Mouse (Mus musculus): ENCODE data around the gene Tfeb. TPM values are rescaled to one million over a fixed set of nuclear protein-coding genes. Genes with fewer than 3 reads are reported as not detected.

Gene Tfeb
- total RNA-seq, 2 experiments from 2014 or later = 12.0 to 13.1 TPM

DNA sequence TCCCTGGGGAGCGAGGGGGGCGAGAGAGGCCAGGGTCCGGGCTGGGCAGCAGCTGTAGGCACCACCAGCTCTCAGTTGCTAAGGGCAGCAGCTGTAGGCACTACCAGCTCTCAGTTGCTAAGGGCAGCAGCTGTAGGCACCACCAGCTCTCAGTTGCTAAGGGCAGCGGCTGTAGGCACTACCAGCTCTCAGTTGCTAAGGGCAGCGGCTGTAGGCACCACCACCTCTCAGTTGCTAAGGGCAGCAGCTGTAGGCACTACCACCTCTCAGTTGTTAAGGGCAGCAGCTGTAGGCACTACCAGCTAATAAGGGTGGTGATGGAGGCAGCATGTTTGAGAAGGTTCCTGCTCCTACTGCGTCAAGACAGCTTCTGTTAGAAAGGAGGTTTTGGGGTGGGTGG, 52.2 kb downstream of the Tfeb start:
- DNase-seq (ENCODE audit: low spot score in 2 of 2) = no peak
- Histone ChIP-seq H3K27ac (no peak overlapping the region; the same call in 1 of the 2 replicates), H3K4me3 (no peak overlapping the region)
- TF ChIP-seq CTCF (conservative IDR thresholded peaks at IDR 0.05) = no peak

DNA sequence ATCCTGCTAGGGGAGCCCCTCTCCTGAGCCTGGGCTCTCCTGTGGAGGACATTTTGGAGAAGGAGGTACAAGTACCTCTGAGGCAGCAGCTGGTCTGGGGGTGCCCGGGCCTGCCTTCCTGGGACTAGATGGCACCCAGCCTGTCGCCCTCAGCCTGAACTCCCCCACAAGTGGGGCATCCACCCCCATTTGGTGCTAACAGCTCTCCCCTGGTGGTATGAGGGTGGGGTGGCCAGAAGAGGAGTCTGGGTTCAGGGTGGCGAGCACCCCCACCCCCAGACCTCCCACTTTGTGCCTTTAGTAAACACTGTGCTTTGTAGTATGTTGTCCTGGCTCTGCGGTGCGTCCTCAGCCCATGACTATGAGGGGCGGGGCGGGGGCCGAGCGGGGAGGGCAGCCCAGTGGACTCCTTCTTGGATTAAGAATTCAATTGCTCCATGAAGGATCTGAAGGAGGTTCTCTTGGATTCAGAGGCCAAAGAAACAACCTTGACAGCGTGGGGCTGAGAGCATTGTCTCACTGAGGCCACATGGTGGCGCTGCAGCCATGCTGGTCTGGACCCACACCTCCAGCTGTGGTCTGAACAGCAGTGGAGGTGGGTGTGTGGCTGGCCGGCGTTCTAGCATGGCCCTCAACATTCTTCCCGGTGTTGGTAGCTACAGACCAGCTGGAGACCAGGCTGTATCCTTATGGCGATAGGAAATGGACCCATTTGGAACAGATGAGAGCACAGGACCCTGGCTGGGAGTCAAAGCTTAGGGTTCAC, 55.5 kb downstream of the Tfeb start:
- H3K27ac ChIP-seq = no peak overlapping the region
- peak; percentile 23 to 68 for DNase-seq (ENCODE audit: low spot score in 2 of 2)
- peak; percentile 90 for TF ChIP-seq CTCF (conservative IDR thresholded peaks at IDR 0.05)
- H3K4me3 ChIP-seq = no peak overlapping the region

DNA sequence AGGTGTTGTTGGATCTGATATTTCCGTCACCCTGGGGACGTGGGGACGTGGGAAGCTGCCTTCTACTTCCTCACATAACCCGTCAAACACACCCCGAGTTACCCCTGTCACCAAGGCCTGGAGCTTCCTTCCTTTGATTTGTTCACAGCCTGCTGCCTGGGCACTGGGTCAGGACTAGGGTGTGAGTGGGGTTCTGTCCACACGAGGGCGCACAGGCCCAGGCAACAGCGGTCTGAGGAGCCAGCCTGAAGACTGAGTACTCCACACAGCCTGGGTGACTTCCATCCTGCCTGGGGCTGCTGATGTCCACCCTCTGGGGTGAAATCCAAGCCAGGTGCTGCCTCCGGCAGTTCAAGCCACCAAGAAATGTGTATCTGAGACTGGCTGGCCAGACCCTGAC, 56.5 kb downstream of the Tfeb start:
- Histone ChIP-seq H3K4me3 (no peak overlapping the region), H3K27ac (no peak overlapping the region)
- peak; percentile 93 for TF ChIP-seq CTCF (conservative IDR thresholded peaks at IDR 0.05)
- DNase-seq (ENCODE audit: low spot score in 2 of 2) = peak; percentile 83 to 85

DNA sequence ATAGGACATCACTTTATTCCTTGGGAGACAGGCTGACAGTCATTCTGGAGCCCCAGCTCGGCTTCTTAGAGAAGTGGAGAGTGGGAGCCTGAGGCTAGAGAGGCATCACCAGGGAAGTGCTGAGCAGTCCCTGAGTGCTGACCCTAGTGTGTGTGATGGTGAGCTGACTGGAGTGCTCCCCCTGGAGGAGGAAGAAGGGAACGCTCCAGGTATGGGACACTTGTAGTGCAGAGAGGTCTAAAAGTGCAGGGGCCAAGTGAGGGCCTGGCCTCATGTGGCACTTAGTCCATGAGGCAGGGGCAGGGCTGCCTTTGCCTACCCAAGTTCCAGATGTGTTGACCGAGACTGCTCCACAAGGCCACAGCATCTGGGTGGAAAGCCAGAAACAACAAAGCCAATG, 58.6 kb downstream of the Tfeb start:
- DNase-seq (ENCODE audit: low spot score in 2 of 2) = peak in 1 of 2 experiments; percentile 35
- no peak overlapping the region for H3K27ac ChIP-seq
- no peak overlapping the region for H3K4me3 ChIP-seq
- peak; percentile 81 for TF ChIP-seq CTCF (conservative IDR thresholded peaks at IDR 0.05)

DNA sequence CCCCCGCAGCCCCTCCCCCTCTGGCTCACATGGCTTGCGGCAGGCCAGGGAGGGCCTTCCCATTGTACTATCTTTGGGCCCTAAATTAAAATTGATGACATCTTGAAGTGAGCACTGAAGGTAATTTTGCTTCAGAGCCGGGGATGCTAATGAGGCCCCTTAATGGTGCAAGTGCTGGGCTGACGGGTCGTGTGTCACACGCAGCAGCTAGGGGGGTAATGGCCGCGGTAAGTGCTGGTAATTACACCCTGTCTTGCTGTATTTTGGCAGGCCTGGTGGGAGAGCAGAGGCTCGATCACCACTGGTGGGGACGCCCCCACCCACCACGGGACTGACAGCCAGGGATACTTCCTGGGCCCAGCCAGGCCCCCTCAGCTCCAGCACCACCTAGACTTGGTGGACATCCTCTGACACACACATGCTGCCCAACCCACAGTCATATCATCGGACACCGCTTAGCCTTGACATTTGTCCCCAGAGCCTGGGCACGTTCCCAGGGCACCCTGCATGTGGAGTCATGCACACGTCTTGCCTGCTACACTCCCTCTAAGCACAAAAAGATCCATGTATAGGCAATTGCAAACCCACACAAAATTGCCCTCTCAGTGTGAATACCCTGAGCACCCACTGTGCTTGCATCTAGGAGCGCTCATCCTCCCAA, 59.5 kb downstream of the Tfeb start:
- Histone ChIP-seq H3K4me3 (no peak overlapping the region), H3K27ac (no peak overlapping the region)
- DNase-seq (ENCODE audit: low spot score in 2 of 2) = no peak
- TF ChIP-seq CTCF (conservative IDR thresholded peaks at IDR 0.05) = no peak

DNA sequence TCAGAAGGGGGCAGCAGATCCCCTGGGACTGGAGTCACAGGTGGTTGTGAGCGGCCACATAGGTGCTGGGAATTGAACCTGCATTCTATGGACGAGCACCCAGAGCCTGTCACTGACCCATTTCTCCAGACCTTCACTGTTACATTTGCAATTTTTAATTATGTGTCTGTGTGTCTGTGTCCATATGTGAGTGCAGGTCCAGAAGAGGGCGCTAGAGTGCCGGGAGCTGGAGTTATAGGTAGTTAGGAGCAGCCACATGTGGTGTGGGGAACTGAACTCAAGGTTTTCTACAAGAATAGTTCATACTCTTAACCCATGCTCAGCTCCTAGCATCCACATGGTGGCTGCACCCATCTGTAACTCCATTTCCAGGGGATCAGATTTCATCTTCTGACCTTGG, 60.1 kb downstream of the Tfeb start:
- Histone ChIP-seq H3K4me3 (no peak overlapping the region), H3K27ac (no peak overlapping the region)
- peak; percentile 57 for TF ChIP-seq CTCF (conservative IDR thresholded peaks at IDR 0.05)
- DNase-seq (ENCODE audit: low spot score in 2 of 2) = no peak

DNA sequence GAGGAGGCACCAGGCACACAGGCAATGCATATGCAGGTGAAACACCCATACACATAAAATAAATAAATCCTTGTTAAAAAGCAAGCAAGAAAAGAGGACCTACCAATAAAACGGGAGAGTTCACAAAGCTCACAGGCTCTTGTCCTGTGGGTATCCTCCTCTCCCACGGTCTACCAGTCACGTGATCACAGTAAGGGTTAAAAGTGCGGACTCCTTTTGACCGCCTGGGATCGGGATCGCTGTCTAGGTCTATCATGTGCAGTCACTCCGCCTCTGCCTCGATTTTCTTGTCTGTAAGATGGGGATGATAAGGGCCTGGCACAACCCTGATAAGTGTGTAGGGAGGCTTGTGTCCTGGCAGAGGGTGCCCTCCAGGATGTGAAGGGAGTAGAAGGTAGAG, 60.6 kb downstream of the Tfeb start:
- no peak overlapping the region for H3K27ac ChIP-seq
- no peak for TF ChIP-seq CTCF (conservative IDR thresholded peaks at IDR 0.05)
- H3K4me3 ChIP-seq = no peak overlapping the region
- no peak for DNase-seq (ENCODE audit: low spot score in 2 of 2)

DNA sequence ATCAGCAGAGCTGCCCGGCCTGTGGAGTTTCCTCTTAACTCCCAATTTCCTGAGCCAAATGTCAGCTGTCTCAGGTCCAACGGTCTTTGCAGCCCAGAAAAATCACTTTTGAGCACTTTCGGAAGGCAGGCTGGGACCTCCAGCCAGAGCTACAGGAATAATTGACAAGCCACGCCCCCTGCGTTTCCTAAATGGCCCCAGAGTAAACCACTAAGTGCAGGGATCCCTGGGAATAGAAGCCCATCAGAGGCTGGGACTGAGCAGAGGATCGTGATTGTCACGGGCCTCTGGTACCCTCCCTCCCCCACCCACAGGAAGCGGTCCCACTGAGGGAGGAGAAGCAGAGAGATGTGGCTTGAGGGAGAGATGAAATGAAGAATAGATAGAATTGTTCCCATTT, 66.0 kb downstream of the Tfeb start:
- DNase-seq (ENCODE audit: low spot score in 2 of 2) = no peak
- Histone ChIP-seq H3K27ac (no peak overlapping the region), H3K4me3 (no peak overlapping the region)
- no peak for TF ChIP-seq CTCF (conservative IDR thresholded peaks at IDR 0.05)

DNA sequence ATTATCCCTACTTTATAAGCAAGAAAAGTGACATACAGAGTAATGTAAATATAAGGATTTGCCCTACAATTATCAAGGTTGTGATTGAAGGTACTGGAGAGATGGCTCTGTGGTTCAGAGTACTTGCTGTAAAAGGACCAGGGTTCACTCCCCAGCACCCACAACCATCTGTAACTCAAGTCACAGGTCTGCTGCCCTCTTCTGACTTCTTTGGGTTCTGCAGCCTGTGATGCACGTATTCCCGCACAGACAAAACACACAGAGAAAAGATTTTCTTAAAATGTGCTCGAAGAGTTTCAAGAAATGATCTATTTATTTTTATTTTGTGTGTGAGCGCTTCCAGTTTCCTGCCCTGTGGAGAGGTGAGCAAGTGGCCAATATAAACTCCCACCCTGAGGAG, 66.8 kb downstream of the Tfeb start:
- Histone ChIP-seq H3K27ac (no peak overlapping the region), H3K4me3 (no peak overlapping the region)
- TF ChIP-seq CTCF (conservative IDR thresholded peaks at IDR 0.05) = peak; percentile 47
- DNase-seq (ENCODE audit: low spot score in 2 of 2) = no peak

DNA sequence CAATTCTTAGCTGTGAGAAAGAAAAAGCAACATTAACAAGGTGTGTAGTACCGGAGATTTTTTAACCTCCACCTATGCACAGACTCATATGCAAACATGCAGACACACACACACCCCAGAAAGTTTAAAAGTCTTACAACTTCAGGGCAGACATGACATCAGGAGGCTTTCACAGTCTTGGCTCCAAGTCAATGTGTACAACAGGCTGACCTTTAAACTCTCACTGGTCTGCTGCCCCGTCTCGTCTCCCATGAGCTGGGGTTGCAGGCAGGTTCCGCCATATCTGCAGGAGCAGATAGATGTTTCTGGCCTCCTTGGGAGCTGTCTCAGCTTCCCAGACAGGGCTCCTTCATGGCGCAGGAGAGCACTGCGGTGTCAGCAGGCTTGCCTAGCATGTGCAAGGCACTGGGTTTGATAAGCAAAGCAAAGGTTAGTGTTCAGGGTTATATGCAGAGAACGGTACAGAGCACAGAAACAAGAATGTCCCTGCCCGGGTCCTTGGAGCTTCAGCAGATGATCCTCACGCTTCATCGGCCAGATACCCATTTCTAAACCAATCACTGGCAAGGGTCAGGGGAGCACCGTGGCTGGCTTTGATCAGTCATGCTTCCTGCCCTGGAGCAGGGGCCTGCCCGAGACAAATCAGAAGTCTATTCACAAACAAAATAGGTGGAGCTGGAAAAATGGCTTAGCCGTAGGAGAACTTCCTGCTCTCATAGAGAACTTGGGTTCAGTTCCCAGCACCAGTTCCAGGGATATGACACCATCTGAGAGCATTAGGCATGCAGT, 68.4 kb downstream of the Tfeb start:
- TF ChIP-seq CTCF (conservative IDR thresholded peaks at IDR 0.05) = no peak
- DNase-seq (ENCODE audit: low spot score in 2 of 2) = no peak
- no peak overlapping the region for H3K4me3 ChIP-seq
- H3K27ac ChIP-seq = no peak overlapping the region

DNA sequence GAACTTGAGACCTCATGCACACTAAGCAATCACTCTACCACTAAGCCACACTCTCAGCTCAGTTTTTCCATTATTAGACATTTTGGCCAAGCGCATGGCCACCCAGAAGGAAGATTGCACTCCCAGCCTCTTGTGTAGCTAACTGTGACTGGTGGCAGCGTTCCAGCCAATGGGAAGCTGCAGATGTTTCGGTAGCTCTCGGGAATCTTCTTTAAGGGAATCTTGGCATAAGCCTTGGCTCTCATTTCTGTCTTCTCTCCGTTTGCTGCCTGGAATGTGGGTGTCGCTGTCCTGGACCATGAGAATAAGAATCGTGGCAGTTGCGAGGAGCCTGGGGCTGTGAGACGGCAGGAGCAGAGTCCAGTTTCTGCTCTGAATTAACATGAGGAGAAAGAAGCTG, 69.4 kb downstream of the Tfeb start:
- no peak overlapping the region for H3K4me3 ChIP-seq
- no peak for TF ChIP-seq CTCF (conservative IDR thresholded peaks at IDR 0.05)
- no peak for DNase-seq (ENCODE audit: low spot score in 2 of 2)
- no peak overlapping the region for H3K27ac ChIP-seq

DNA sequence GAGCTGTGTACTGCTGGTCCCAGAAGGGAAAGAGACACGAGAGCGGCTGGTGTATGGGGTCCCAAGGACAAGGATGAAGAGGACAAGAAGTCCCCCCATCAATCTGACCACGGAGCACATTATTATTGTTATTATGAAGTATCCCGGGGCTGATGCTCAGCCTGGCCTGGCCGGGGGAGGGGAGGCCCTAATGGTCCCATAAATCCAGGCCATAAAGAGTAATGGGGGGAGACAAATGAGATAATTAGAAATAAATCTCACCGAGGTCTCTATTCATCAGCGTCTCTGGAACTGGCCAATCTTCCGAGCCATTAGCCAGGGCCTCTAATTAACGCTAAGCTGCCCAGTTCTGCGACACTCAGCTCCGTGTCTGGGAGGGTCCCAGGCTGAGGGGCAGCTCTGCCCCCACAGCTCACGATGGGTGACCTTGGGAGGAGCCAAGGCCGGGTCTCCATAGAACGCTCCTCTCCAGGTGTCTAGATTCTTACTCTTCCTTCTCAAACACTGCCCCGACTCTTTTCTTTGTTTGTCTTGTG, 74.5 kb downstream of the Tfeb start:
- H3K4me3 ChIP-seq = no peak overlapping the region
- no peak overlapping the region for H3K27ac ChIP-seq
- no peak for DNase-seq (ENCODE audit: low spot score in 2 of 2)
- no peak for TF ChIP-seq CTCF (conservative IDR thresholded peaks at IDR 0.05)

DNA sequence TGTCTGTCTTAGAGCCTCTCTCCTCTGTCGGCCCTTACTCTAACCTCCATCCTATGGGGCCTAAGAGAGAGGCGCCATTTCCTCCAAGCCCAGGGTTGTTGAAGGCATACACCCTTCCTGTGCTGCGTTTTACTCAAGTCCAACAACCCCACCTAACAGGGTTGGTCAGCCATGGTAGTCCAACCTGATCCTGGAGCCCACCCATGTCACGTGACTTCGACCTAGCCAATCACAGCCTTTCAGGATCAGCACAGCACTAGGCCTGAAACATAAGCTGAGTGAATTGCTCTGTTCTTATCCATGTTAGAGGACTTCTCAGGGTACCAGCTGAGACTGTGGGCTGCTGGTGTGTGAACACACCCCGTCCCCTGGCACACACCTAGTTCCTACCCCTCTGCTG, 75.4 kb downstream of the Tfeb start:
- no peak for TF ChIP-seq CTCF (conservative IDR thresholded peaks at IDR 0.05)
- DNase-seq (ENCODE audit: low spot score in 2 of 2) = no peak
- H3K27ac ChIP-seq = no peak overlapping the region
- no peak overlapping the region for H3K4me3 ChIP-seq

Data from layer of hippocampus, adult 2 months (tissue).